In genomic region chr11:76571613-76571929, GRCm38 (mm10) we compare ENCODE assay signal across 7 mouse cellular contexts. TPM values are rescaled to one million over a fixed set of nuclear protein-coding genes. Genes with fewer than 3 reads are reported as not detected.
DNase-seq lines count a peak whose midpoint lies in the region; ATAC-seq and TF ChIP-seq lines count a peak whose summit lies in the region.

No protein-coding gene starts in this region.

- H3K27ac ChIP-seq in lung, embryonic 16.5 days (ENCODE audit: low read length), result no peak overlapping the region
- no peak overlapping the region for H3K27ac ChIP-seq in forebrain, embryonic 12.5 days
- H3K27ac ChIP-seq in limb, embryonic 10.5 days, result peak overlapping the region; percentile 93
- peak overlapping the region; percentile 90 for H3K27ac ChIP-seq in olfactory bulb, adult 2 months (ENCODE audit: insufficient read depth, low read depth, low read length)

- peak overlapping the region; percentile 72 for H3K9ac ChIP-seq in lung, embryonic 16.5 days (ENCODE audit: low read length)
- peak overlapping the region; percentile 88 for H3K9ac ChIP-seq in forebrain, embryonic 12.5 days

- peaks cover 7% of the 10 kb centered on the region for H3K27me3 ChIP-seq in lung, embryonic 16.5 days (ENCODE audit: control insufficient read depth, insufficient read depth, low read depth, low read length)
- H3K27me3 ChIP-seq in forebrain, embryonic 12.5 days, result peaks cover 20% of the 10 kb centered on the region
- H3K27me3 ChIP-seq in limb, embryonic 10.5 days (ENCODE audit: low read depth, poor library complexity, severe bottlenecking), result peaks cover 33% of the 10 kb centered on the region

- H3K4me2 ChIP-seq in lung, embryonic 16.5 days (ENCODE audit: low read depth, low read length), result peak overlapping the region; percentile 99
- peak overlapping the region; percentile 98 for H3K4me2 ChIP-seq in forebrain, embryonic 12.5 days

- TF ChIP-seq CTCF in olfactory bulb, adult 2 months (IDR thresholded peaks at IDR 0.05; ENCODE audit: insufficient read depth, low read depth, low read length), result no peak

- ATAC-seq in lung, embryonic 16.5 days (ENCODE audit: low read depth), result peak; percentile 21; the same call in 1 of the 2 replicates
- peak; percentile 54 for ATAC-seq in forebrain, embryonic 12.5 days (ENCODE audit: low FRiP score)

- DNase-seq in lung, postnatal 36 days, result no peak
- DNase-seq in limb, embryonic 10.5 days (ENCODE audit: low spot score), result no peak
- DNase-seq in cerebellum, adult 8-10 months, result no peak
- DNase-seq in gastrocnemius, postnatal 10 days, result no peak

- H3K4me3 ChIP-seq in lung, embryonic 16.5 days (ENCODE audit: low read length), result peak overlapping the region; percentile 64
- H3K4me3 ChIP-seq in forebrain, embryonic 12.5 days (replicated peaks), result peak overlapping the region; percentile 70
- H3K4me3 ChIP-seq in limb, embryonic 10.5 days, result peak overlapping the region; percentile 86
- peak overlapping the region; percentile 92 for H3K4me3 ChIP-seq in olfactory bulb, adult 2 months (ENCODE audit: insufficient read depth, low read depth, low read length)

- no peaks in the 10 kb centered on the region for H3K9me3 ChIP-seq in lung, embryonic 16.5 days (ENCODE audit: control insufficient read depth, low read length)
- H3K9me3 ChIP-seq in forebrain, embryonic 12.5 days, result no peaks in the 10 kb centered on the region
- no peaks in the 10 kb centered on the region for H3K9me3 ChIP-seq in limb, embryonic 10.5 days (replicated peaks)

- 5% methylated on average over 9 of the region's 9 CpGs for WGBS in lung, embryonic 16.5 days
- 7% methylated on average over 9 of the region's 9 CpGs for WGBS in forebrain, embryonic 12.5 days
- 3% methylated on average over 9 of the region's 9 CpGs for WGBS in limb, embryonic 10.5 days
- WGBS in olfactory bulb, adult 2 months, result 4% methylated on average over 9 of the region's 9 CpGs

- H3K4me1 ChIP-seq in lung, embryonic 16.5 days (replicated peaks; ENCODE audit: control insufficient read depth, insufficient read depth, low read length), result peaks cover 3% of the 10 kb centered on the region; the same call in 1 of the 2 replicates
- peaks cover 35% of the 10 kb centered on the region for H3K4me1 ChIP-seq in forebrain, embryonic 12.5 days
- H3K4me1 ChIP-seq in limb, embryonic 10.5 days, result peaks cover 44% of the 10 kb centered on the region
- H3K4me1 ChIP-seq in olfactory bulb, adult 2 months (ENCODE audit: control insufficient read depth, insufficient read depth, low read length), result peaks cover 26% of the 10 kb centered on the region

- H3K36me3 ChIP-seq in lung, embryonic 16.5 days (ENCODE audit: control insufficient read depth, insufficient read depth, low read length), result no peaks in the 10 kb centered on the region
- H3K36me3 ChIP-seq in forebrain, embryonic 12.5 days (replicated peaks), result no peaks in the 10 kb centered on the region
- H3K36me3 ChIP-seq in limb, embryonic 10.5 days, result no peaks in the 10 kb centered on the region

- no peak for TF ChIP-seq POLR2A in olfactory bulb, adult 2 months (IDR thresholded peaks at IDR 0.05; ENCODE audit: insufficient read depth, low read depth, low read length)

RNA-seq across cellular contexts. Expression of gene Abr, which starts 50.5 kb away (rescaled TPM):
- 19.1 and 21.6 TPM in 2 replicates for polyA plus RNA-seq in lung, embryonic 16.5 days (2015; fragmentation: Nextera tagmentation; extraction: Ambion mirVana)
- polyA plus RNA-seq in forebrain, embryonic 12.5 days (2016; fragmentation: Nextera tagmentation; extraction: Ambion mirVana), result 73.4 and 77.7 TPM in 2 replicates
- 44.7 and 53.7 TPM in 2 replicates for polyA plus RNA-seq in limb, embryonic 10.5 days (2016; fragmentation: Nextera tagmentation; extraction: Ambion mirVana)
- 133 and 244 TPM in 2 replicates for polyA plus RNA-seq in olfactory bulb, adult 2 months (2012; ENCODE audit: insufficient read depth, insufficient read length, low replicate concordance, missing spikeins)
- 10 to 100 TPM; 23.9 to 27.0 TPM for total RNA-seq in gastrocnemius, postnatal 10 days (2021)

Comparison
In these comparisons a context has a peak if more than half of its experiments do, and no peak if none do; other contexts are left out.
1. H3K27ac ChIP-seq: peak in limb, embryonic 10.5 days (single experiment) and olfactory bulb, adult 2 months (single experiment); none in lung, embryonic 16.5 days (single experiment) and forebrain, embryonic 12.5 days (single experiment).
2. Peak in every context shown above with its lines, with median percentiles within 50 percentile points of each other: H3K4me3 ChIP-seq.